Mouse (Mus musculus): ENCODE measurements around the gene Sec61a1.
A peak's percentile ranks its signal among the peaks of the same experiment; 100 is the strongest.

The Sec61a1 gene

DNA sequence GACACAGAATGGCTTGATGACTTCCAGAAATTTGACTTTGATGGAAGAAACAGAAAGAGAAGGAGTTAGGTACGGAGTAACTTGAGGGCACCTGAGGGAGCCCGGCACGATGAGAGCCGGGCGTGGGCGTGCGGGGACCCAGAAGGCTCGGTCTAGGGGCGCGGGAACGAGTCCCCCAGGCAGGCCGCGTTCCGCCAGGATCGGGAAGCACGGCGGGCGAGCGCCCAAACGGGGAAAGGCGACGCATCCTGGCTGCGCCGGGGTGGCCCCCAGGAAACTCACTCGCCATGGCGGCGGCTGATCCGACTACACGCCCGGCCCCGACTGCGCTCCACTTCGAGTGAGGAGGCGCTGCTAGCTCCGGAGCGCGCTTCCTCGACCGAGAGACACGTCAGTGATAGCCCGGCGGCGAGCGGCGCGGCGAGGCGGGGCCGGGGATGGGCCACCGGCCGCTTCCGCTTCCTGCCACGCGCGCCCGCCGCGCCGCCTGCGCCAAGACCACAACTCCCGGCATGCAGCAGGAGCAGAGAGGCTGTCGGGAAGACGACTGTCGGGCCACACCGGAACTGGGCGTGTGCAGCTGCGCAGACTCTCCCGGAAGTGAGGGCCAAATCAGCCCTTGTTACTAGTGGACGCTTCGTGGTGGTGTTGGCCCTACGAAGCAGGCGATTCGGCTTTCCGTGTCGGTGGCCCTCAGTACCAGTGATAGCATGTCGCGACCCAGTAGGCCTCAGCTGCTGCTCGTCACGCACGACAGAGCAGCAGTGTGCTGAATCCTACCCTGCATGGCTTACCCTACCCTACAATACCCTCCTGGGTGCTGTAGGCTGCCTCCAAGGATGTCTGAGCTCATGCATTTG is at the start of gene Sec61a1:
Gene Sec61a1 (minus strand): TSS at position 502 of the 860 bp plus-strand sequence.
- peak; percentile 87 for DNase-seq (ENCODE audit: low read depth, low spot score)

DNA sequence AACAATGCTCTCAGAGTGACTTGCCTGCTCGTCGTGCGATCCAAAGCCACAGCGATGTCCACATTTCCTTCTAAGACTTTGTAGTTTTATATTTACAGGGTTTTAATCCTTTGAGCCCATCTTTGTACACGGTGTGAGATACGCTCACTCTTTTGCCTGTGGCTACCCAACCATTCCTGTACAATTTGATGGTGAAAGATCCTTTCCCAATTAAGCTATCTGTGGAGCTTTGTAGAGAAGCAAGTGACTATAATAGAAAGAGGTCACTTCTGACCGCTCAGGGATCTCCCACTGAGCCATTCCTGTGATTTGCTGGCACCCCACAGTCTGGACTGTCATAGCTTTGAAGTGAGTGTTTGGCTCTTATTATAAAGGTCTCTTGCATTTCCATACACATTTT is 48.0 kb upstream of the Sec61a1 start:
- DNase-seq (ENCODE audit: low read depth, low spot score): no peak

DNA sequence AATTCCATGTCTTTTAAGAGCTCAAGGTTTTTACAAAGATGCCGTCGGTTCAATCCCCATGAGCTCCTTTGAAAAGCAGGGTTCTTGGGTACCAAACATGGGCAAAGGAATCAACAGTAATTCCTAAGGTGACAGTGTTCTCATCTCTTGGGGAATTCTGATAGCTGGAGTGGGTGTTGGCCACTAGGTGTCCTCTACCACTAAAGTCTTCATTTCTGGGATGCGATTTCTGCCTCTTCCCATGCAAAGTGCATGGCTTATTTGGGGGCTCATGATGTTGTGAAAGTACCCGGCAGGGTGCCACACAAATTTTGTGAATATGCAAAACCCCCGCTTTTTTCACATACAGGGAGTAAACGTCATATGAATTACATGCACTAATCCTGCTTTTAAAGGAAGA is 46.3 kb upstream of the Sec61a1 start:
- DNase-seq (ENCODE audit: low read depth, low spot score): peak; percentile 6

DNA sequence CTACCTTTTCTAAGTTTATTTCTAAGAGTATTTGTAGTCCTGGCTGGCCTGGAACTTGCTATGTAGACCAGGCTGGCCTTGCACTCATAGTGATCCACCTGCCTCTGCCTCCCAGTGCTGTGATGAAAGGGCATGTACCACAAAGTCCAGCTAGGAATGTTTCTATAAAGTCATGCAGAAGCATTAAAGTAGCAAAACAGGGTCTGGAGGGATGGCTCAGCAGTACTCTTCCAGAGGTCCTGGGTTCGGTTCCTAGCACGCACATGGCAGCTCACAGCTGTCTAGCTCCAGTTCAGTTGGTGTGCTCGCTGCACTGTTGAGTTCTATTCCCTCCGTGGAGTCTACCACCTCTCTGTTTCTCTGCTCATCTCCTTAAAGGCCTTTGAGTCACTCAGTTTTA is 41.5 kb upstream of the Sec61a1 start:
- DNase-seq (ENCODE audit: low read depth, low spot score): no peak

DNA sequence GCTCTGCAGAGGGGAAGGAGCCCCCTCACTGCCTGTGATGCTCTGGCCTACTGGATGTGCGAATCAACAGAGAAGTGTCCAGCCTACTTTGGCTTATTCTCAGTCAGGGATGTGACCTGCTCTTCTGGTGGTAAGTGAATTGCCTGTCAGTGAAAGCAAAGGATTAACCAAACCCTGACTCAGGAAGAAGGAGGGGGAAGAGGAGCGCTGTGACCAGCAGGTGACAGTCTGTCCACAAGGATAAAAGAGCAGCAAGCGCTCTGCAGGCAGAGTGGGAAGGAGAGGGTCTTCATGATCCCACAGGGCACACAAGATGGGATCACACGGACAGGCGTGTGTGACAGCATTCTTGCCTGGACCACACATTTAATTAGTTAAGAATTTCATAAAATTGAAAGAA is 41.0 kb upstream of the Sec61a1 start:
- peak; percentile 31 for DNase-seq (ENCODE audit: low read depth, low spot score)

DNA sequence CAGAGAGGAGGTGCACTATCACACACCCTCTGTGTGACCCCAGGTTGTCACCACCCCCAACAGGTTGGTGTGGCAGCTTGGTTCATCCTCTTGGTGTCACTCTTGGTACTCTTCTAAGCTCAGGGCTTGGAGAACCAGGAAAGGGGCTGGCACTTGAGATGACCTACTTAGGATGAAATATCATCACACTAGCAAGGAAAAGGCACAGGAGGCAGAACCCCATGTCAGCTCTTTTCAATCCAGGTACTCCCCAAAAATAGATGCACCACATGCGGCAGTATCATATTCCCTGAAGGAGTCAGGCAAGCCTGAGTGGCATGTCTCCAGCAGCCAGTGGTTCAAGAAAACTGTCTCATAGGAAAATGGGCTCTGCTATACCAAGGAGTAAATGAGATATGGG is 39.4 kb upstream of the Sec61a1 start:
- peak; percentile 16 for DNase-seq (ENCODE audit: low read depth, low spot score)

DNA sequence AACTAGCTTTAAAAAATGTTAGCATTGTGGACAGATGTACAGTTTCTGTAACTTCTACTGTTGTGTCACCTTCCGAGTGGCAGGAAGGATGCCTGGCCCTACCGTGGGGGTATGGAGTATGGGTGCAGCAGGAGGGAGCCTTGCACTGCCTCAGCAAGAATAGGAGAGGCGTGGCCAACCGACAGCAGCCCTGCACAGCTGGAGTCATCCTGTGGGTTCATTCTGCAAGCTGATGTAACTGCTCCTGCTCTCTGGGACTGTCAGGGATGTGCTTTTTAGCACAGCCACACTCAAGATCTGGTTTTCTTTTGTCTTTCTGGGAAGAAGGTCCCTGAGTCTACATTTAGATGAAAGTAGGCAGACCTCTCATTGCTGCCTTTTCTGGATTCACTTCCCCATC is 38.8 kb upstream of the Sec61a1 start:
- no peak for DNase-seq (ENCODE audit: low read depth, low spot score)

DNA sequence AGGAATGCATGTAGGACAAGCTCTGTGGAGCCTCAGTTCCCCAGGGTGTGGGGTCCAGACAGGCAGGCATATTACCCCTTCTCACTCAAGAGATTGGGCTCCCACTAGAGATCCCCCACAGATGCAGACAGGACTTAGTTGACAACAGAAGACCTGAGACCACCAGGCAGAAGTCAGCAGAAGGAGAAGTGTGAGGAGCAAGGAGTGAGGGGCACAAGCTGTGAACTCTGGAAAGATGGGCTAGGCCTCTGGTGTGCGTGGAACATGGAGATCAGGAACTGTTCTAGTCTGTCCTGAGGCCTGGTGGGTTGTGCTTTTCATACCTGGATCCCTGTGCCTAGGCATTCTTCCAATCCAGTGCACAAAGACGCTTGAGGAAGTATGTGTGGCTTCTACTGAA is 31.2 kb upstream of the Sec61a1 start:
- DNase-seq (ENCODE audit: low read depth, low spot score): no peak

DNA sequence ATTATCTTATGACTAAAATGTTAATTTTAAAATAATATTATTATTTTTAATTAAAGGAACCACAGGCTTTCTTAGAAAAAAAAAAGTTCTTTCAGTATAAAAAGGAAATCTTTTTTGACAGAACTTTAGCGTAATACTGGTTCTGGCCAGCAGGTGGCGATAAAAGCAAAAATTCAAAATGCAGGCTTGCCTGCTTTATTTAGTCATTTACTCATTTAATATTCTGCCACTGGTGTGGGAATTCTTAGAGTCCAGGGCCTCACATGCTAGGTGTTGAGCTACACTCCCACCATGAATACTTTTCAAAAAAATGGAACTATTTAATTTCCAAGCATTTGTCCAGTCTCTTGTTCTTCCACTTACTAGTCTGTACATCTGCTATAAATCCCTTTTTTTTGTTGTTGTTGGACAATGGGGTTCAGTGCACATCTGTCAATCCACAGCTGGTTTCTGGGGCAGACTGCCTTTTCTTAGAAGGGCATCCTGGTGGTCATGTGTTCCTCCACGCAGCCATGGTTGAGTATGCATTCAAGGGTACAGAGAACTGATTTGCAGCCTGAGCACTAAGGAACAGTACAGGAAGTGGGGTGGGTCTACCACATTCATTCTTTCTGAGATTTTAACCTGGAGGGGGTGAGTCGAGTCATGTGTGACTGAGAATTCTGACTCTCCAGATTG is 30.6 kb upstream of the Sec61a1 start:
- DNase-seq (ENCODE audit: low read depth, low spot score): peak; percentile 38

DNA sequence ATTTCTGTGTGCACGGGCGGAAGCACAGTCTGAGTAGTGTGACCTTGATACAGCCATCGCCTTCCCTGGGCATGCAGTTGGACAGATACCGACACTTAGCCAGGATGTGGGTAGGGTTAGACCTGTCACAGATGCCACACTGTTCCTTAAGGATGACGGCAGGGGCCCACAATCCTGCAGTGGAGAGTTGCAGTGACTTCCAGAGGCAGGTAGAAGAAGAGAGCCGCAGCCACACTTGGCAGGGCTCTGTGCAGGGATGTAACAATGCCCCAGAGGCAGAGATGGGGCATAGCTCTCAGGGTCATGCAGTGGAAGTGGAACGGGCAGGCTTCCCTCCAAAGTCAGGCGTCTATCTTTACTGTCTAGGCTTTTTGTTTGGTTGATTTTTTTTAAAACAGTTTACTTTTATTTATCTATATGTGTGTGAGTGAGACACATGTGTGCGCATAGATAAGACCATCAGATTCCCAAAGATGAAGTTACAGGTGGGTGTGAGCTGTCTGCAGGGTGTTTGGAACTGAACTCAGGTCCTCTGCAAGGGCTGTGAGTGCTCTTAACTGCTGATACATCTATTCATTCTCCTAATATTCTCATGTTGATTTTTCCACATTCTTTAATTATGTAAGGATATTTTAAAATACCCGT is 29.8 kb upstream of the Sec61a1 start:
- no peak for DNase-seq (ENCODE audit: low read depth, low spot score)

DNA sequence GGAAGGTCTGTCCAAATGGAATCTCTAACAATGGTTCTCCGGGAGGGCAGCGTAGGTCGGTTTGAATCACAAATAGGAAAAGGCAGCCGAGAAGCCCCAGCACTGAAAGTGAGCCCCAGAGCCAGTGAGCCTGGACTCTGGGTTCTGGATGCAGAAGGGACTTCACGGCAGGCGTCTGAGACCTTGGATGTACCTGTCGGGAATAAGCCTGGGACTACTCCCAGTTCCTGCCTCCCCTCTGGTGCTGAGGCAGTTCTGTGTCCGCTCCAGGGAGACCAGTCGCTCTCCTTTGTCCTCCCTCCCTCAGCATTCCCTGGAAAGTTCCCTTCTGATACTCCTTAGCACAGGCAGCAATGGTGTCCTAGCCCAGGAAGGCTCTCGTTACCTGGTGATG is 26.7 kb upstream of the Sec61a1 start:
- DNase-seq (ENCODE audit: low read depth, low spot score): no peak

DNA sequence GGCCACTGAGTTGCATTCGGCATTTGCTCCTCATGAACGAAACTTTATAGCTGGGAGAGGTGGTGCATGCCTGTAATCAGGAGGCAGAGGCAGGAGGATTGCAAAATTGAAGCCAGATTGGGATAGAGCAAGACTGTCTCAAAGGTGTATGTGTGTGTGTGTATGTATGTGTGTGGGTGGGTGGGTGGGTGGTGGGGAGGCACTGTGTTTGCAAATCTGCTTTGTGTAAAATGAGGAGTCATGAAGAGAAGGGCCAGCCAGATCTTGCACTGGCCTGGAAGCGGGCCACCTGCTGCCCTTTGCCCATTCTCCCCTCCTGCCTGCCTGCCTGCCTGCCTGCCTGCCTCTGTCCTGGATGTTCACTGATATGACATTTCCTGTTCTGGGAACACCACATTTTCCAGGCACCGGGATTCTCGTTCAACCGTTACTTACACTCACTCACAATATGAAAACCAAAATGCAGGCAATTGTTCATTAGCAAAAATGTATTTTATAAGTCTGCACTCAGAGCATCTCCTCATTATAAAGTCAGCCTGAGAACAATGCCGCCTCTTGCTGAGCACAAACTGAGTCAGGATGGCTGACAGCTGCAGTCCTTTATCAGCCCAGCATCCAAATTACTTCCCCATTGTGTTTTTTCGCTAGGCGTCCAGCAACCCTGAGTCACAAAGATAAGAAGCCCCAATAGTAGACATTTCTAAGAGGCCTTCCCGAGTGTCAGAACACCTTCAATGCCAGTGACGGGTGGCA is 26.1 kb upstream of the Sec61a1 start:
- DNase-seq (ENCODE audit: low read depth, low spot score): no peak

DNA sequence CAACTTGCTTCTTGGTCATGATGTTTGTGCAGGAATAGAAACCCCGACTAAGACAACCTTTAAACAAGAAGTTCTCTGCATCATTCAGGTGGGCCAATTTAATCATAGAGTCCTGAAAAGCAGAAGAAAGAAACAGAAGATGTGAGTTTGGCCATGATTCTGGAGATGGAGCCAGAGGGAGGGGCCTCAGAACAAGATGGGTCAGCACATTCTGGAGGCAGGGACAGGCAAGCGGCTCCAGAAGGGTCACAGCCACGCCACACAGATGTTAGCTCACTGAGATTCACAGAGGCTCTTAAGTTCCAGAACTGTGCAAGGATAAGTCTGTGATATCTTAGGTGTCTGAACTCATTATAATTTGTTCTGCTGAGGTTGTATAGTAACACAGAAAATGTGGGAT is 25.5 kb upstream of the Sec61a1 start:
- DNase-seq (ENCODE audit: low read depth, low spot score): no peak

DNA sequence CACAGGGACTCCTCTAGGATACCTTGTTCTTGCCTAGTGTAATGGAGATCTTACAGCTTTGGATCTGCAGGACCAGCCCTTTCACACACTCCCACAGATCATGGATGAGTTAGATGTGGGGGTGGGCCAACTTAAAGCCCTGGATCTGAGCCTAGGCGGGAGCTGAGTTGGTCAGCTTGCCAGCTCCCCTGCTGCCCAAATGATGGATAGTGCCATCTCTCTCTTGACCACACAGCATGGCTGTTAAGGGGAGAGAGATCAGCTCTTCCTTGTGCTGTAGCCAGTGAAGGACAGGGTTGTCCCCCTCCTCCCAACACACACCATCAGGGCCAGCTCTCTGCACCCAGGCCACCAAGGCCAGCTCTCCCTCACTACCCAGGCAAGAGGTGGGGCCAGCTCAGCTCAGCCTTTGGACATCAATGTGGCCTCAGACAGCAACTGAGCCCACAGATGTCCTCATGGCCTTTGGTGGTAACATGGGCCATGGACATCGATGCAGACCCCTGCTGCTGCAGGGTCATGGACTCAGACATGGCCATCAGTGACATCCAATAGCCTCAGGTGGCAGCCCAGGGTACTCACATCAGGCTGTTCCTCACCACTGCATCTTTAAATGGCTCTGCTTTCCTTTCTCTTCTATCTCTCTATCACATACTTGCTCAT is 21.5 kb upstream of the Sec61a1 start:
- no peak for DNase-seq (ENCODE audit: low read depth, low spot score)

DNA sequence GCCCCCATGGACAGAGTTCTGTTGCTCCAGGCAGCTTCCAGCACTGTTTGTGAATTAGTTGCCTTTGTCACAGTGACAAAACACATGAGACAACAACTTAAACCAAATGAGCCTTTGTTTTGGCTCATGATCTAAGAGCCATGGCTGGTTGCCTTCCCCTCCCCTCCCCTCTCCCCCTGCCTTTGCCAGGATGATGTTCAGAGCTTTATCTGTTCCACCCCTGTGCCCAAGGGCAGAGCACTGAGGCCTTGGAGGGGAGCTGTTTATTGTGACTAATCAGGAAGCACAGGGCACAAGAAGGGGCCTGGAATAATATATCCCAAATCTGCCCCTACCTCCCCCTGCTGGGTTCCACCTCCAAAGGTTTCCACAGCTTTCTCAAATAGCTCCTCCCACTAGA is 11.6 kb upstream of the Sec61a1 start:
- no peak for DNase-seq (ENCODE audit: low read depth, low spot score)

DNA sequence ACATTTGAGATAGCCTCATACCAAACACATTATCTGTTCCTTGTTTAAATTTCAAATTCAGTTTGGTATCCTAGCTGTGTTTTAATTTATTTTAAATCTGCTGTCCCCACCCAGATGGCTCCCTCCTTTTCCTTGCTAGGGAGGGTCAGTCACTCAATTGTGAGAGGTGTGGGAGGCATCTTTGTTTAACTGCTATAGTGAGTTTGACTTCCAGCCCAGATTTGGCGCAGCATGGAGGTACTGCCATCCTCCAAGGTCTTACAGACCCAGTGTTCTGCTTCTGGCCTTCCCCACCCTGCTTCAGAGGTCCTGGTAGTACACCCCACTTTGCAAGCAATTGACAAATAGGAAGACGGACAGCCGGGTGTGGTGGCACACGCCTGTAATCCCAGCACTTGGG is 5.4 kb upstream of the Sec61a1 start:
- DNase-seq (ENCODE audit: low read depth, low spot score): no peak

DNA sequence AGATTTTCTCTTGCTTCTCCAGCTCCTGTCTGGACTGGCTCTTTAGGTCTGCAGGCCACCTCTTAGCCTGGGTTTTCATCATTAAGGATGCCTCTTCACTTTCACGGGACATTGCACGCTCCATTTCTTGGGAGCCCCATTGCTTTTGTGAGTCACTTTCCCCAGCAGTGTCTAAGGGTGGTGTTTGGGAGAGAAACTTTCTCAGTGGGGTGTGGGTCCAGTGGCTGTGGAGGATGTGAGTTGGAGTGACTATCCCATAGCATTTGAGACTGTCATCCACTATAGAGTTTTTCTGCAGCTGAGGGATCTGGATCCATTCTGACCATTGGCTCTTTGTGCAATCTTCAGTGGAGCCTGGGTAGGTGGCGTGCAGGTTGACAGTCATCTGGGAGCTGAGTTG is 4.7 kb upstream of the Sec61a1 start:
- DNase-seq (ENCODE audit: low read depth, low spot score): no peak

DNA sequence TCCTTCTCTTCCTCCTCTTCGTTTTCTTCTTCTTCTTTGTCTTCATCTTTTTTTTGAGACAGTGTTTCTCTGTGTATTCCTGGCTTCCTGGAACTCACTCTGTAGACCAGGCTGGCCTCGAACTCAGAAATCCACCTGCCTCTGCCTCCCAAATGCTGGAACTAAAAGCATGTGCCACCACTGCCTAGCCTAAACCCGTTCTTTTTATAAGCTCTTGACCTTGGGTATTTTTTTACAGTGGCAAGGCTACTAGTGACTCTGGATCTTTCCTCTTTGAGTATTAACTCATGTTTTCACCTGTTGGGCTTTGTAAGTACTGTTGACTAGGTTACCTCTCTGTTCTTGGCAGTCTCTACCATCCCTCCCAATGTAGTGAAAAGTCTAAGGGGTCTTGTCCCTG is 4.3 kb upstream of the Sec61a1 start:
- DNase-seq (ENCODE audit: low read depth, low spot score): no peak

DNA sequence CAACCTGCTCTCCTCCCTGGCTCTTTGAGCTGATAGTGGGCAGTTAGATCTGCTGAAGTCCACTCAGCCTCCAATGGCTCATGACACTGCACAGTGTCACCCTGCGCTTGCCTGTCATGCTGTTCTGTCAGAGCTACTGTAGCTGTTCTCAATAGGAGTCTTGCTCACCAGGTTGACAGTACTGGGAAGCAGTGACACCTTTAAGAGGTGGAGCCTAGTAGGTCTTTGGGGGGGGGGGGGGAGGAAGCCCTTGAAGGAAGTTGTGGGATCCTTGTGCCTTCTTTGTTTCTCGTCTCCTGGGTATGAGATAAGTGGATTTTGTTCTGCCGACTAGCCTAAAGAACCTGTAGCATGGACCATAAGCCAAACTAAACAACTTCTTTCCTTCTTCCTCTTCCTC is 3.9 kb upstream of the Sec61a1 start:
- DNase-seq (ENCODE audit: low read depth, low spot score): no peak

DNA sequence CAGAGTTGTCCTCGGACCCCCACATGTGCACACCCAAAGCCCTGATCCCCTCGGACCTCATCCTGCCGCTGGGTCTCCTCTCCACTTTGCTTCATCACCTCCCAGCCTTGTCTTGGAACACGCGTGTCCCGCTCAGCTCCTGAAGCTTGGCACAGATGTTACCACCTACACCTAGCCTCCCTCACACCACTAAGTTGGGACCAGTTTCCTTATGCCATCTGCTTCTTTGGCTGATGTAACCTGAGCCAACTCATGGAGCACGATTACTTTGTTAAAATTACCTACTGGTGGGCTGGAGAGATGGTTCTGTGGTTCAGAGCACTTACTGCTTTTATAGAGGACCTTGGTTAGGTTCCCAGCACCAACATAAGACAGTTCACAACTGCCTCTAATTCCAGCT is 3.1 kb upstream of the Sec61a1 start:
- no peak for DNase-seq (ENCODE audit: low read depth, low spot score)

DNA sequence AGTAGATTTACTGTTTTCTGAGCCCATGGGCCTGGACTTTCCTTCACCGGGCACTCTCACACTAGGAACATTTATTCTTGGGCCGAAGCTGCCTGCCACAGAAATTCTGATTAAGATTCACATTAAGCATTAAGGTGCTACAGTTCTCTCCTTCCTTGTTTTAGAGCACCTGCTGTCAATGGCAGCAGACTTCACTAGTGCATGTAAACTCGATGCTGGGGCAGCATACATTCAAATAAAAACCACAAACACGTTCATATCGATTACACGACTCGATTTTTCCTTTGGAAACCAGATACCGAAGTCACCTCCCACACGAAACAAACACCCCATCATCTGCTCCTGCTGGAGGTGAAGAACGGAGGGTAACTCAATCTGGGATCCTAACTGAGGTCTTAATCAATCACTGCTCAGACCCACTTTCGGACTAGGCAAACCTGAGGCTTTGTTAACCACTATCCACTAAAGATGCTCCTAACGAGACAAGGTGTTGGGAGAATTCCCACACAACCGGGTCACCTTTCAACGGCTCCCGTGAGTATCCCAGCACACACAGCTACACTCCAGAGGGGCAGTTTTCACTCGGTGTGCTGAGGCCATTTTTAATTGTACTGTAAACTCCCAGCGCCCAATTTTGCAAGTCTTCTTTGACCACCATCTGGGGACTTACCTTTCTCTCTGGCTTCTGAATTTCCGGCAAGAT is 853 bp downstream of the Sec61a1 start:
- DNase-seq (ENCODE audit: low read depth, low spot score): no peak
